Mouse (Mus musculus) cerebellum, postnatal 14 days (tissue): ENCODE data around the gene Nr1i3.

Source experiments
- DNase-seq, 2 experiments: peaks; one replicate each; pipeline ENCODE4 v3.0.0; 2021; ENCODE audit warnings: mixed read lengths in 2 of 2

Gene Nr1i3

GRCm38 (mm10) chr1:171213801-171214496 is at the start of gene Nr1i3:
Nr1i3 (plus strand) TSS chr1:171213970.
- no peak for DNase-seq

GRCm38 (mm10) chr1:171164258-171164657 is 49.5 kb upstream of the Nr1i3 start:
- no peak for DNase-seq

GRCm38 (mm10) chr1:171165629-171166345 is 48.0 kb upstream of the Nr1i3 start:
- DNase-seq, result no peak

- DNase-seq, result no peak
Observed at GRCm38 (mm10) chr1:171168906-171169305, 44.9 kb upstream of the Nr1i3 start.

GRCm38 (mm10) chr1:171169913-171170312 is 43.9 kb upstream of the Nr1i3 start:
- no peak for DNase-seq

GRCm38 (mm10) chr1:171171138-171171537 is 42.6 kb upstream of the Nr1i3 start:
- DNase-seq, result no peak

- DNase-seq, result no peak
Observed at GRCm38 (mm10) chr1:171172779-171173178, 41.0 kb upstream of the Nr1i3 start.

- DNase-seq, result no peak
Observed at GRCm38 (mm10) chr1:171179487-171180171, 34.1 kb upstream of the Nr1i3 start.

GRCm38 (mm10) chr1:171183025-171183424 is 30.7 kb upstream of the Nr1i3 start:
- DNase-seq, result no peak

GRCm38 (mm10) chr1:171183620-171184019 is 30.1 kb upstream of the Nr1i3 start:
- DNase-seq, result no peak

GRCm38 (mm10) chr1:171184314-171184713 is 29.5 kb upstream of the Nr1i3 start:
- no peak for DNase-seq

- no peak for DNase-seq
Observed at GRCm38 (mm10) chr1:171185655-171186054, 28.1 kb upstream of the Nr1i3 start.

GRCm38 (mm10) chr1:171187851-171188700 is 25.7 kb upstream of the Nr1i3 start:
- no peak for DNase-seq

- DNase-seq, result no peak
Observed at GRCm38 (mm10) chr1:171189046-171189445, 24.7 kb upstream of the Nr1i3 start.

- DNase-seq, result peak in 1 of 2 experiments; percentile 6
Observed at GRCm38 (mm10) chr1:171189476-171190114, 24.2 kb upstream of the Nr1i3 start.

GRCm38 (mm10) chr1:171190832-171191231 is 22.9 kb upstream of the Nr1i3 start:
- no peak for DNase-seq

- DNase-seq, result no peak
Observed at GRCm38 (mm10) chr1:171192283-171192682, 21.5 kb upstream of the Nr1i3 start.

GRCm38 (mm10) chr1:171193093-171193840 is 20.5 kb upstream of the Nr1i3 start:
- no peak for DNase-seq

GRCm38 (mm10) chr1:171193911-171194830 is 19.6 kb upstream of the Nr1i3 start:
- no peak for DNase-seq
